Comparison of ENCODE assay signal across 24 mouse cellular contexts in the genomic region with DNA sequence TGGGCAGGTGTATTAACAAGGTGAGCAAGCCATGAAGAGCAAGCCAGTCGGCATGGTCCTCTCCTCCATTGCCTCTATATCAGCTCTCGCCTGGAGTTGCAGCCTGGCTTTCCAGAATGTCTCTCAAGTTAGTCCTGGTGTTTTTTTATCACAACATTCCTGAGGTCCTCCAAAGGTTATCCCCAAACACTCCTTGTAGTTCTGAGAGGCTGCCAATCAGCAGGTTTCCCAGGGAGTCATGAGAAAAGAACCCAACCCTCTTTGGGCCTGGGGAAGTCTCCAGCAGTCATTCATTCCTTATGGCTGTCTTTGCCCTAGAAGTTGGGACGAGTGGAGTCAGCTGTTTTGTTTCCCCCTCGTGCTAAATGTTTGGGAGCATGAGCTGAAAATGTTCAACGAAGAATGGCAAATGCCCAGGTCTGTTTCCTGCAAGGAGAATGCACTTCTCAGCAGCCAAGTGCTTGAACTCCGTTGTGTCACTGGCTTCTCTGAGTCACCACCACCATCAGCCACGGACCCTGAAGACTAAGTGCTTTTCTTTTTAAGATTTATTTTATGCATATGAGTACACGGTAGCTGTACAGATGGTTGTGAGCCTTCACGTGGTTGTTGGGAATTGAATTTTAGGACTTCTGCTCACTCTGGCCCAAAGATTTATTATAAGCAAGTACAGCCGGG. TPM values are rescaled to one million over a fixed set of nuclear protein-coding genes. Genes with fewer than 3 reads are reported as not detected.
"Had no signal": no experiment of that assay in that cellular context is flagged by ENCODE, and none has a peak within 500 bp of the region (broad histone marks: within the 10 kb centered on the region; RNA-seq: fewer than 3 reads in every experiment).

No protein-coding gene starts in this region.

- H3K4me1 ChIP-seq: liver, embryonic 13.5 days had no signal

- DNase-seq: kidney, adult 2 months; kidney, postnatal 10 days; kidney, postnatal 36 days; liver; liver, embryonic 13.5 days; lung, adult 2 months; thymus, adult 18-20 months; thymus, postnatal 36 days had no signal

- H3K4me3 ChIP-seq: limb, embryonic 10.5 days; limb, embryonic 13.5 days; liver, embryonic 13.5 days; midbrain, embryonic 12.5 days; midbrain, embryonic 15.5 days; myocyte; neural tube, embryonic 13.5 days had no signal

- H3K27ac ChIP-seq: limb, embryonic 10.5 days; limb, embryonic 13.5 days; liver, embryonic 13.5 days; macrophage; midbrain, embryonic 12.5 days; midbrain, embryonic 15.5 days; neural tube, embryonic 13.5 days had no signal

- H3K4me2 ChIP-seq: limb, embryonic 13.5 days; liver, embryonic 13.5 days; midbrain, embryonic 12.5 days; midbrain, embryonic 15.5 days; neural tube, embryonic 13.5 days had no signal

- H3K9ac ChIP-seq: limb, embryonic 13.5 days; liver, embryonic 13.5 days; midbrain, embryonic 12.5 days; midbrain, embryonic 15.5 days; neural tube, embryonic 13.5 days had no signal

- H3K36me3 ChIP-seq: limb, embryonic 10.5 days; limb, embryonic 13.5 days; liver, embryonic 13.5 days; midbrain, embryonic 12.5 days; midbrain, embryonic 15.5 days; neural tube, embryonic 13.5 days had no signal

- H3K27me3 ChIP-seq: limb, embryonic 13.5 days; midbrain, embryonic 15.5 days; neural tube, embryonic 13.5 days had no signal

- H3K9me3 ChIP-seq: limb, embryonic 10.5 days; limb, embryonic 13.5 days; liver, embryonic 13.5 days; midbrain, embryonic 12.5 days; midbrain, embryonic 15.5 days; neural tube, embryonic 13.5 days had no signal

- ATAC-seq: intestine, postnatal 0 days; midbrain, embryonic 15.5 days had no signal

RNA-seq across cellular contexts. Expression of a gene that starts 5.0 kb away (rescaled TPM):
- polyA plus RNA-seq: intestine, postnatal 0 days; kidney, adult 2 months; kidney, embryonic 14.5 days; limb, embryonic 10.5 days; liver, embryonic 13.5 days; liver, embryonic 16.5 days; macrophage; midbrain, embryonic 12.5 days; myocyte; small intestine, adult 2 months; spleen, adult 2 months had no signal

RNA-seq across cellular contexts. Expression of a gene that starts 5.6 kb away (rescaled TPM):
- polyA plus RNA-seq: liver, embryonic 16.5 days; macrophage; small intestine, adult 2 months; spleen, adult 2 months; testis, adult 2 months had no signal

RNA-seq across cellular contexts. Expression of a gene that starts 17.4 kb away (rescaled TPM):
- polyA plus RNA-seq: limb, embryonic 10.5 days; liver, embryonic 13.5 days; macrophage; midbrain, embryonic 12.5 days; midbrain, embryonic 15.5 days; neural tube, embryonic 13.5 days; small intestine, adult 2 months had no signal

RNA-seq across cellular contexts. Expression of a gene that starts 22.6 kb away (rescaled TPM):
- polyA plus RNA-seq: kidney, adult 2 months; liver, embryonic 13.5 days; liver, embryonic 16.5 days; macrophage; myocyte; small intestine, adult 2 months had no signal

RNA-seq across cellular contexts. Expression of a gene that starts 45.6 kb away (rescaled TPM):
- polyA plus RNA-seq: intestine, postnatal 0 days; kidney, adult 2 months; kidney, embryonic 14.5 days; limb, embryonic 10.5 days; limb, embryonic 13.5 days; liver, embryonic 13.5 days; liver, embryonic 16.5 days; lung, adult 2 months; lung, embryonic 16.5 days; macrophage; midbrain, embryonic 12.5 days; midbrain, embryonic 15.5 days; myocyte; neural tube, embryonic 13.5 days; small intestine, adult 2 months; spleen, adult 2 months; stomach, embryonic 16.5 days; testis, adult 2 months; urinary bladder, adult 2 months had no signal
